Mouse (Mus musculus): ENCODE results near the gene Mdga2. TPM values are rescaled to one million over a fixed set of nuclear protein-coding genes. Genes with fewer than 3 reads are reported as not detected.

Mdga2 gene
- total and polyA plus RNA-seq, 2 experiments from 2014 or later: 25.8 to 36.0 TPM

DNA sequence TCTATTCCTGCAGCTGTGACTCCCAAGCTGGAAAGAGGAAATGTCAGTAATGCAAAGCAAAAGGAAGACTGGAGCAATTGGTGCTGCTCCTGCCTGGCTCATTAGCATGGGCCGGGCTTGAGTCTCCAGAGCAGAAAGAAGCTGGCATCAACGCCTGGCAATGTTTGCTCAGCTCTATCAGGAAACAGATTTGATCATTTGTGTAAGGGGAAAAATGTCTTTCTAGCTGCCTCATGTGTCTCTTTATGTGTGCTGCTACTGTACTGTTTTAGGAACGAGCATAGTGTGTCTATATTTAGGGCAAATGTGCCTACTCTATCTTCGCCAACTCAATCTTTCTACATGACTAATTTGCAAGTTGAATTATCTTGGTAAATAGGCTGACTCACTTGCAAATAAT is 211.0 kb downstream of the Mdga2 start:
- peak overlapping the region; percentile 57 for H3K27ac ChIP-seq (ENCODE audit: low read depth, low read length)
- no peak overlapping the region for H3K4me3 ChIP-seq (ENCODE audit: low read depth, low read length)
- no peak overlapping the region for H3K4me2 ChIP-seq (ENCODE audit: low read depth)
- 0 out of 2 replicates have a peak, but pooled peaks cover 7% of the 10 kb centered on the region for H3K4me1 ChIP-seq (ENCODE audit: insufficient read depth)
- H3K36me3 ChIP-seq (ENCODE audit: insufficient read depth): no peaks in the 10 kb centered on the region
- H3K9ac ChIP-seq: no peak overlapping the region
- ATAC-seq: peak; percentile 80
- TF ChIP-seq CTCF (IDR thresholded peaks at IDR 0.05; ENCODE audit: low read depth): no peak
- peak; percentile 73 for DNase-seq
- H3K9me3 ChIP-seq (ENCODE audit: low read length): no peaks in the 10 kb centered on the region
- H3K27me3 ChIP-seq (ENCODE audit: insufficient read depth, low read length): no peaks in the 10 kb centered on the region
- 24% methylated on average over 4 of the region's 4 CpGs for WGBS

DNA sequence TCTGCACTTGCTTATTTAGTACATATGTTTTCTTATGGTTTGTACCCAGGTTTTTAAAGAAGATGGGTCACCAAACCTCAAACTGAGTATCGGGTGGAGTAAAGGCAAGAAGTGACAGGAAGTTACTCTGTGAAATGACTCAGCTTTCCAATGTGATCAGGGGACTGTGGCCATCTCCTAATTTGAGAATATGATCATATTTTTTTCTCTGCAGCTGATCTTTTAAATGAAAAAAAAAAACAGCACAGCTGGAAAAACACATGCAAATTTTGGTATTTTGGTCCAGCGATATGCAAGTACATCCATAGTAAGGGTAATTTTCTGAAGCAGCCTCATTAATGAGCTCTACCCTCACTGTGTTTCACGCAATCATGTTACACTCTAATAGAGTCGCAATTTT is 212.0 kb downstream of the Mdga2 start:
- Histone ChIP-seq H3K4me1 (ENCODE audit: insufficient read depth) (0 out of 2 replicates have a peak, but pooled peaks cover 7% of the 10 kb centered on the region), H3K4me2 (ENCODE audit: low read depth) (no peak overlapping the region), H3K27ac (ENCODE audit: low read depth, low read length) (no peak overlapping the region), H3K9me3 (ENCODE audit: low read length) (no peaks in the 10 kb centered on the region), H3K36me3 (ENCODE audit: insufficient read depth) (no peaks in the 10 kb centered on the region), H3K4me3 (ENCODE audit: low read depth, low read length) (no peak overlapping the region), H3K9ac (no peak overlapping the region), H3K27me3 (ENCODE audit: insufficient read depth, low read length) (no peaks in the 10 kb centered on the region)
- WGBS: 88% methylated on average over 4 of the region's 4 CpGs
- DNase-seq: no peak
- TF ChIP-seq CTCF (IDR thresholded peaks at IDR 0.05; ENCODE audit: low read depth): no peak
- no peak for ATAC-seq

DNA sequence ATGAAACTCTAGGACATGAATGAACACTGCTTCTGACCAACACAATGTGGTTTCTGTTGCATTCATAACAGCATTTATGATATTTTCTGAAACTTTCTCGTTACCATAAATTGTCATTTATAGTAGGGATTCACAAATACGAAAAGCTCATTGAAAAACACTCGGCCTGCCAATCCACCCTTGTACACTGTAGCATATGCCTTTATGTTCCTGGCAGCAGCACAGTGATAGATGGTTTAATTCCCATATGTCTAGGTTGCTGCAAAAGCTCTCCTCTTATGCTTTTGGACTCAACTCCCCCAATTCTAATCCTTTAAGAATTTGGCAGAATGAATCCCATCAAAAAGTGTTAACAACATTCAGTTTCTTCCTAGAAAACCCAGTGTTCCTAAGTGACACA is 213.2 kb downstream of the Mdga2 start:
- WGBS: 67% methylated on average over 3 of the region's 3 CpGs
- H3K4me1 ChIP-seq (ENCODE audit: insufficient read depth): 0 out of 2 replicates have a peak, but pooled peaks cover 7% of the 10 kb centered on the region
- H3K27me3 ChIP-seq (ENCODE audit: insufficient read depth, low read length): no peaks in the 10 kb centered on the region
- TF ChIP-seq CTCF (IDR thresholded peaks at IDR 0.05; ENCODE audit: low read depth): no peak
- no peak overlapping the region for H3K9ac ChIP-seq
- DNase-seq (peak; percentile 57), ATAC-seq (peak; percentile 87)
- no peak overlapping the region for H3K27ac ChIP-seq (ENCODE audit: low read depth, low read length)
- H3K9me3 ChIP-seq (ENCODE audit: low read length): no peaks in the 10 kb centered on the region
- no peaks in the 10 kb centered on the region for H3K36me3 ChIP-seq (ENCODE audit: insufficient read depth)
- no peak overlapping the region for H3K4me3 ChIP-seq (ENCODE audit: low read depth, low read length)
- no peak overlapping the region for H3K4me2 ChIP-seq (ENCODE audit: low read depth)

DNA sequence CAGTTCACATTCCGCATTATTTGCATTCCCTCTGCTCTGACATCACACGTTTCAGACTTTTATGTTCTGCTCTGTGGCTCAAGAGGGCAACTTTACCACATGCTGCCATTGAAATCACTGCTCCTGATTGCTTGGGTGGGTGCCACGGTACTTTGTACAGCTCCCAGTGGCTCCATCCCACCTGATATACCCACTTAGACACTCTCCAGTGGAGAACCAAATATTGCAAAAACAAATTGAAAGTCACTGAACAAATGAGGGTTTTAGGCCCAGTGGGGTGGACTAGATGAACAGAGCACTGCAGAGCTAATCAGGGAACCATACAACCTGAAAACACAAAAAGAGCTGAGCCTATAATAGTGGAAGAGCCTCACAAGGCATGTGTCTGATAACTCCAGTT is 268.2 kb downstream of the Mdga2 start:
- Histone ChIP-seq H3K36me3 (ENCODE audit: insufficient read depth) (no peaks in the 10 kb centered on the region), H3K27ac (ENCODE audit: low read depth, low read length) (no peak overlapping the region), H3K27me3 (ENCODE audit: insufficient read depth, low read length) (no peaks in the 10 kb centered on the region), H3K4me3 (ENCODE audit: low read depth, low read length) (no peak overlapping the region), H3K9me3 (ENCODE audit: low read length) (no peaks in the 10 kb centered on the region), H3K4me1 (ENCODE audit: insufficient read depth) (no peaks in the 10 kb centered on the region), H3K4me2 (ENCODE audit: low read depth) (no peak overlapping the region), H3K9ac (no peak overlapping the region)
- no peak for ATAC-seq
- no peak for TF ChIP-seq CTCF (IDR thresholded peaks at IDR 0.05; ENCODE audit: low read depth)
- DNase-seq: no peak
- 54% methylated on average over 3 of the region's 3 CpGs for WGBS

DNA sequence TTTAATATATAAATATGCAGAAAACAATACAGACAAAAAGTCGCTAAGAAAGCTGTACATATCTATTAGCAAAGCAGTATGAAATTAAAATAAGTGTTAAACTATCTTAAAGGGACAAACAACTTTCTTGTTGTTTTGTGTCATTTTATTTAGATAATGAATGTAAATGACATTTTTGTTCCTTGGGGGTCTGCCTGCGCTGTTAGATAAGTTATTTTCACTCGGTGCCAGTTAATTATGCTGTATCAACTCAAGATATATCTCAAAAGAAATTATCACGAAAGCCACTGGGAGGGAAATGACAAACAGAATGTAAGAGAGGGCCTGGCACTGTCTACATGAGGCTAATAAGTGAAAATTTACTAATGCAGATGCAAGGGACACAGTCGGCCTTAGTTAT is 306.6 kb downstream of the Mdga2 start:
- ATAC-seq (no peak), DNase-seq (no peak)
- TF ChIP-seq CTCF (IDR thresholded peaks at IDR 0.05; ENCODE audit: low read depth): no peak
- no peak overlapping the region for H3K4me2 ChIP-seq (ENCODE audit: low read depth)
- H3K36me3 ChIP-seq (ENCODE audit: insufficient read depth): no peaks in the 10 kb centered on the region
- no peaks in the 10 kb centered on the region for H3K9me3 ChIP-seq (ENCODE audit: low read length)
- H3K4me1 ChIP-seq (ENCODE audit: insufficient read depth): no peaks in the 10 kb centered on the region
- WGBS: 89% methylated on average over 5 of the region's 5 CpGs
- H3K27me3 ChIP-seq (ENCODE audit: insufficient read depth, low read length): no peaks in the 10 kb centered on the region
- H3K4me3 ChIP-seq (ENCODE audit: low read depth, low read length): no peak overlapping the region
- H3K27ac ChIP-seq (ENCODE audit: low read depth, low read length): no peak overlapping the region
- H3K9ac ChIP-seq: no peak overlapping the region

DNA sequence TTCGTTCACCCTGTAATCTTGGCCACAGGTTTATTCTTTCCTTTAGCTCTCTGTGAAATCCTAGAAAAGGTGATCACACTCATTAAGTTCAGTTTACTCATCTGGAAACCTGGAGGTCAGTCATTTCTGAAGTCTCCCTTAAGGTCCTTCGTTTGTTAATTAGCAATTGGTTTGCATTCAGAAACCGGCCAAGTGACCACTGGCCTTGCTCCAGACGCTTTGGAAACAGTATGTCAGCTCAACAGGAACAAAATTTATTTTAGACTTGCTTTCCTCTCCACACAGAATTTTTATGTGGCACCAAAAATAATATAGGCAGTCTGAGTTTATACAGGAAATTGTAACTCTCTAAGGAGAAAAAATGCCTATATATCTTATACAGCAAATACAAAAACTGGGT is 323.0 kb downstream of the Mdga2 start:
- H3K27me3 ChIP-seq (ENCODE audit: insufficient read depth, low read length): no peaks in the 10 kb centered on the region
- WGBS: 46% methylated on average over 4 of the region's 4 CpGs
- no peak overlapping the region for H3K9ac ChIP-seq
- no peak for TF ChIP-seq CTCF (IDR thresholded peaks at IDR 0.05; ENCODE audit: low read depth)
- DNase-seq (no peak), ATAC-seq (no peak)
- H3K4me3 ChIP-seq (ENCODE audit: low read depth, low read length): no peak overlapping the region
- H3K4me1 ChIP-seq (ENCODE audit: insufficient read depth): no peaks in the 10 kb centered on the region
- H3K9me3 ChIP-seq (ENCODE audit: low read length): no peaks in the 10 kb centered on the region
- no peak overlapping the region for H3K4me2 ChIP-seq (ENCODE audit: low read depth)
- no peaks in the 10 kb centered on the region for H3K36me3 ChIP-seq (ENCODE audit: insufficient read depth)
- H3K27ac ChIP-seq (ENCODE audit: low read depth, low read length): no peak overlapping the region

DNA sequence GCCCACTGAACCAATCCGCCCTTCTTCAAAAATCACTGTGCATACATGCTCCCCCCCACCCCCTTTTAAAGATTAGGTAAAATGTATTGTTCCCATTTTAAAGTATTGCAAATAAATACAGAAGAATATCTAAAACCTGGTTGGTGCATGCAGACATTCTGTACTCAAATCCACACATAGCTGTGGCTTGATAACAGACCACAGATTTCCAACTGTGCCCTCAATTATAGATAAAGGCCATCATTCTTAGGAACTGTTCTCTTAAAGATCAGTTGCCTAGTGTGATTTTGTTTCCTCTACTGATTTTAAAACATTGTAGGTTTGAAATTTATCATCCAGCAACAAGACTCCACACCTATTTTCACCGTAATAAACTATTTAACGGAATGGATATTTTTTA is 325.6 kb downstream of the Mdga2 start:
- Histone ChIP-seq H3K4me1 (ENCODE audit: insufficient read depth) (no peaks in the 10 kb centered on the region), H3K4me2 (ENCODE audit: low read depth) (no peak overlapping the region), H3K27me3 (ENCODE audit: insufficient read depth, low read length) (no peaks in the 10 kb centered on the region), H3K4me3 (ENCODE audit: low read depth, low read length) (no peak overlapping the region), H3K9ac (no peak overlapping the region), H3K36me3 (ENCODE audit: insufficient read depth) (no peaks in the 10 kb centered on the region), H3K27ac (ENCODE audit: low read depth, low read length) (no peak overlapping the region), H3K9me3 (ENCODE audit: low read length) (no peaks in the 10 kb centered on the region)
- DNase-seq (no peak), ATAC-seq (no peak)
- WGBS: 93% methylated on average over 3 of the region's 3 CpGs
- no peak for TF ChIP-seq CTCF (IDR thresholded peaks at IDR 0.05; ENCODE audit: low read depth)

DNA sequence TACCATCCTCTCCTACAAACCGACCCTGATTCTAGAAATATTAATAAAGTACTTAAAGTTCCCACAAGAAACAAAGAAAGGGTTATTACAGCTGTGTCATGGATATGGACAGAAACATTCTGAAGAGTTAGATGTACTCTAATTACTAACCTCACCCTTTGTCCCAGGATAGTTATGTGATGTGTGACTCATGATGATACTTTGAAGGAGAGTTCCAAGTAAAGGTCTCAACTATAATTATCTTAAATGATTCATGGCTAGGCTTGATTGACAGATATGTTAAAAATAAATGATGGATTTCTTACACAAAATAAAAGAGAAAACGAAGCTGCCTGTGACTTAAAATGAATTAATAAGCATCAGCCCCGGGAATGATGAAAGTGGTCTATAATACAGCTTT is 332.1 kb downstream of the Mdga2 start:
- ATAC-seq (no peak), DNase-seq (no peak)
- Histone ChIP-seq H3K36me3 (ENCODE audit: insufficient read depth) (no peaks in the 10 kb centered on the region), H3K4me3 (ENCODE audit: low read depth, low read length) (no peak overlapping the region), H3K4me1 (ENCODE audit: insufficient read depth) (peaks cover 2% of the 10 kb centered on the region; the same call in 1 of the 2 replicates), H3K9ac (no peak overlapping the region), H3K27ac (ENCODE audit: low read depth, low read length) (no peak overlapping the region), H3K9me3 (ENCODE audit: low read length) (no peaks in the 10 kb centered on the region), H3K27me3 (ENCODE audit: insufficient read depth, low read length) (no peaks in the 10 kb centered on the region), H3K4me2 (ENCODE audit: low read depth) (no peak overlapping the region)
- TF ChIP-seq CTCF (IDR thresholded peaks at IDR 0.05; ENCODE audit: low read depth): no peak
- WGBS: 58% methylated on average over 3 of the region's 3 CpGs
